ENCODE assay signal across 20 mouse cellular contexts in genomic region chr7:35156561-35157477, GRCm38 (mm10). TPM values are rescaled to one million over a fixed set of nuclear protein-coding genes. Genes with fewer than 3 reads are reported as not detected.
DNase-seq lines count a peak whose midpoint lies in the region; ATAC-seq and TF ChIP-seq lines count a peak whose summit lies in the region.
"Had no signal": no experiment of that assay in that cellular context is flagged by ENCODE, and none has a peak within 500 bp of the region (broad histone marks: within the 10 kb centered on the region; RNA-seq: fewer than 3 reads in every experiment).

No protein-coding gene starts in this region.

- H3K4me2 ChIP-seq in lung, postnatal 0 days (replicated peaks; ENCODE audit: low read depth, low read length), result no peak overlapping the region
- H3K4me2 ChIP-seq in liver, embryonic 12.5 days, result no peak overlapping the region
- H3K4me2 ChIP-seq: embryonic facial prominence, embryonic 13.5 days; heart, embryonic 15.5 days; limb, embryonic 12.5 days had no signal

- WGBS in lung, postnatal 0 days, result 53% methylated on average over 16 of the region's 16 CpGs
- whole genome bisulfite sequencing in lung, adult 2 months, result 45% methylated on average over 16 of the region's 16 CpGs
- 26% methylated on average over 16 of the region's 16 CpGs for WGBS in liver, embryonic 12.5 days (ENCODE audit: insufficient replicate concordance)

- peak; percentile 10; the same call in 1 of the 2 replicates for TF ChIP-seq CTCF in lung, postnatal 0 days (IDR thresholded peaks at IDR 0.05)
- TF ChIP-seq CTCF in lung, adult 2 months (IDR thresholded peaks at IDR 0.05; ENCODE audit: insufficient read depth, low read length), result no peak

- intact Hi-C loops in heart, postnatal 10 days (cut with DNase I), result no loop called here

- DNase-seq in lung, postnatal 0 days (ENCODE audit: low spot score), result peak; percentile 72
- DNase-seq in lung, adult 2 months, result no peak
- peak; percentile 77 for DNase-seq in adipocyte (ENCODE audit: low spot score)
- no peak for DNase-seq in heart, postnatal 10 days
- no peak for DNase-seq in embryo, embryonic 9.5 days (ENCODE audit: extremely low spot score)
- DNase-seq: adrenal gland, postnatal 36 days; cerebellum, adult 2 months; gastrocnemius, postnatal 25 days; kidney, postnatal 10 days; layer of hippocampus, postnatal 36 days; right cerebral cortex, postnatal 4 days; thymus, postnatal 36 days had no signal

- H3K9me3 ChIP-seq in lung, postnatal 0 days (ENCODE audit: low read length), result no peaks in the 10 kb centered on the region
- no peaks in the 10 kb centered on the region for H3K9me3 ChIP-seq in liver, embryonic 12.5 days (replicated peaks)
- H3K9me3 ChIP-seq: embryonic facial prominence, embryonic 13.5 days; heart, embryonic 15.5 days; limb, embryonic 12.5 days had no signal

- H3K36me3 ChIP-seq in lung, postnatal 0 days (ENCODE audit: insufficient read depth, low read length), result no peaks in the 10 kb centered on the region
- no peaks in the 10 kb centered on the region for H3K36me3 ChIP-seq in liver, embryonic 12.5 days
- H3K36me3 ChIP-seq: embryonic facial prominence, embryonic 13.5 days; heart, embryonic 15.5 days; limb, embryonic 12.5 days had no signal

- H3K4me1 ChIP-seq in lung, postnatal 0 days (ENCODE audit: insufficient read depth, low read depth, low read length), result no peaks in the 10 kb centered on the region
- H3K4me1 ChIP-seq in lung, adult 2 months (ENCODE audit: control insufficient read depth, insufficient read depth, low read length), result 0 out of 2 replicates have a peak, but pooled peaks cover 2% of the 10 kb centered on the region
- H3K4me1 ChIP-seq in liver, embryonic 12.5 days, result peaks cover 14% of the 10 kb centered on the region
- H3K4me1 ChIP-seq: heart, embryonic 15.5 days had no signal

- TF ChIP-seq EP300 in lung, postnatal 0 days (IDR thresholded peaks at IDR 0.05), result peak; percentile 56; the same call in 1 of the 2 replicates

- TF ChIP-seq POLR2A in lung, adult 2 months (IDR thresholded peaks at IDR 0.05; ENCODE audit: borderline replicate concordance, extremely low read depth, low read depth, low read length), result no peak

- no peak overlapping the region for H3K9ac ChIP-seq in lung, postnatal 0 days (replicated peaks; ENCODE audit: low read depth)
- H3K9ac ChIP-seq in liver, embryonic 12.5 days, result no peak overlapping the region
- H3K9ac ChIP-seq: embryonic facial prominence, embryonic 13.5 days; heart, embryonic 15.5 days; limb, embryonic 12.5 days had no signal

- ATAC-seq in lung, postnatal 0 days, result no peak; the same call in none of the 2 replicates
- ATAC-seq in liver, embryonic 12.5 days, result 0 out of 2 replicates have a peak, but pooled peaks have one; percentile 40
- ATAC-seq in neutrophil, adult 5-6 weeks (ENCODE audit: extremely low read depth, insufficient number of reproducible peaks, low FRiP score, poor library complexity, severe bottlenecking), result peak; percentile 67
- ATAC-seq in erythroid progenitor cell, adult 5-6 weeks (replicated peaks; ENCODE audit: low FRiP score, poor library complexity, severe bottlenecking), result no peak
- ATAC-seq: forebrain, embryonic 14.5 days; hindbrain, postnatal 0 days had no signal

- H3K27ac ChIP-seq in lung, postnatal 0 days (ENCODE audit: low read length), result no peak overlapping the region
- H3K27ac ChIP-seq in liver, embryonic 12.5 days, result no peak overlapping the region
- H3K27ac ChIP-seq: embryonic facial prominence, embryonic 13.5 days; heart, embryonic 15.5 days; hindbrain, postnatal 0 days; limb, embryonic 12.5 days had no signal

- no peaks in the 10 kb centered on the region for H3K27me3 ChIP-seq in lung, postnatal 0 days (replicated peaks; ENCODE audit: insufficient read depth, low read length)
- peaks cover 20% of the 10 kb centered on the region; the same call in 1 of the 2 replicates for H3K27me3 ChIP-seq in liver, embryonic 12.5 days (replicated peaks)

- no peak overlapping the region for H3K4me3 ChIP-seq in lung, postnatal 0 days (ENCODE audit: low read depth, low read length)
- H3K4me3 ChIP-seq in lung, adult 2 months (replicated peaks; ENCODE audit: extremely low read depth, low read depth, low read length), result no peak overlapping the region
- H3K4me3 ChIP-seq in liver, embryonic 12.5 days, result no peak overlapping the region
- H3K4me3 ChIP-seq: embryonic facial prominence, embryonic 13.5 days; heart, embryonic 15.5 days; limb, embryonic 12.5 days had no signal

RNA-seq across cellular contexts. Expression of gene Slc7a10, which starts 29.4 kb away (rescaled TPM):
- polyA plus RNA-seq in lung, postnatal 0 days (2015; fragmentation: Nextera tagmentation; extraction: Ambion mirVana), result 20.1 and 21.7 TPM in 2 replicates
- 81.4 and 82.4 TPM in 2 replicates for polyA plus RNA-seq in lung, adult 2 months (2012; rRNA removed)
- 0.59 and 1.4 TPM in 2 replicates for polyA plus RNA-seq in liver, embryonic 12.5 days (2016; fragmentation: Nextera tagmentation; extraction: Ambion mirVana)
- not detected in 2 replicates for total RNA-seq in neutrophil, adult 5-6 weeks (2017)
- total RNA-seq in erythroid progenitor cell, adult 5-6 weeks (2015; ENCODE audit: low replicate concordance), result not detected in 2 replicates
- not detected in 2 replicates for total RNA-seq in erythroid progenitor cell, adult 5-6 weeks (2017; ENCODE audit: low replicate concordance)
- total RNA-seq in heart, postnatal 10 days (2021), result 1 to 10 TPM in 1 of 2 experiments, under 1 TPM in 1; 0.60 to 1.1 TPM

RNA-seq across cellular contexts. Expression of gene Cebpa, which starts 37.7 kb away (rescaled TPM):
- polyA plus RNA-seq in lung, postnatal 0 days (2015; fragmentation: Nextera tagmentation; extraction: Ambion mirVana), result 28.9 and 29.8 TPM in 2 replicates
- polyA plus RNA-seq in lung, adult 2 months (2012; rRNA removed), result 148 and 282 TPM in 2 replicates
- 11.5 and 11.6 TPM in 2 replicates for polyA plus RNA-seq in liver, embryonic 12.5 days (2016; fragmentation: Nextera tagmentation; extraction: Ambion mirVana)
- 6.4 and 8.3 TPM in 2 replicates for total RNA-seq in neutrophil, adult 5-6 weeks (2017)
- total RNA-seq in erythroid progenitor cell, adult 5-6 weeks (2015; ENCODE audit: low replicate concordance), result 8.3 and 9.6 TPM in 2 replicates
- total RNA-seq in erythroid progenitor cell, adult 5-6 weeks (2017; ENCODE audit: low replicate concordance), result 0.30 and 1.3 TPM in 2 replicates
- 10 to 100 TPM in 1 of 2 experiments, 1 to 10 TPM in 1; 7.6 to 13.7 TPM for total RNA-seq in heart, postnatal 10 days (2021)

RNA-seq across cellular contexts. Expression of gene Lrp3, which starts 58.5 kb away (rescaled TPM):
- 6.6 and 8.5 TPM in 2 replicates for polyA plus RNA-seq in lung, postnatal 0 days (2015; fragmentation: Nextera tagmentation; extraction: Ambion mirVana)
- polyA plus RNA-seq in lung, adult 2 months (2012; rRNA removed), result 10.1 and 12.3 TPM in 2 replicates
- polyA plus RNA-seq in liver, embryonic 12.5 days (2016; fragmentation: Nextera tagmentation; extraction: Ambion mirVana), result 0.81 and 1.3 TPM in 2 replicates
- not detected in 2 replicates for total RNA-seq in neutrophil, adult 5-6 weeks (2017)
- total RNA-seq in erythroid progenitor cell, adult 5-6 weeks (2015; ENCODE audit: low replicate concordance), result not detected in 2 replicates
- not detected in 2 replicates for total RNA-seq in erythroid progenitor cell, adult 5-6 weeks (2017; ENCODE audit: low replicate concordance)
- 10 to 100 TPM in 1 of 2 experiments, 1 to 10 TPM in 1; 8.7 to 10.1 TPM for total RNA-seq in heart, postnatal 10 days (2021)

Comparison
In these comparisons a context has a peak if more than half of its experiments do, and no peak if none do; other contexts are left out.
1. DNase-seq: peak in lung, postnatal 0 days (single experiment) and adipocyte (single experiment); none in lung, adult 2 months (single experiment), heart, postnatal 10 days (0 of 2) and embryo, embryonic 9.5 days (single experiment).
2. ATAC-seq: peak in liver, embryonic 12.5 days (single experiment) and neutrophil, adult 5-6 weeks (single experiment); none in lung, postnatal 0 days (single experiment) and erythroid progenitor cell, adult 5-6 weeks (single experiment).